Mouse (Mus musculus): Measurements from ENCODE around the gene Rassf5. TPM values are rescaled to one million over a fixed set of nuclear protein-coding genes. Genes with fewer than 3 reads are reported as not detected.

The Rassf5 gene
- polyA plus RNA-seq, 1 experiment from 2014 or later, result 1.9 TPM

GRCm38 (mm10) chr1:131224848-131225471 lies 20.1 kb downstream of the Rassf5 start:
- Histone ChIP-seq H3K4me1 (no peaks in the 10 kb centered on the region), H3K9me3 (no peaks in the 10 kb centered on the region), H3K27me3 (no peaks in the 10 kb centered on the region), H3K4me2 (replicated peaks) (no peak overlapping the region), H3K4me3 (no peak overlapping the region), H3K27ac (no peak overlapping the region), H3K36me3 (no peaks in the 10 kb centered on the region), H3K9ac (no peak overlapping the region)
- WGBS, result 66% methylated on average over 12 of the region's 12 CpGs
- ATAC-seq (ENCODE audit: low FRiP score, low read depth), result peak; percentile 40; the same call in 1 of the 2 replicates

- Histone ChIP-seq H3K4me3 (no peak overlapping the region), H3K27me3 (no peaks in the 10 kb centered on the region), H3K9ac (no peak overlapping the region), H3K36me3 (no peaks in the 10 kb centered on the region), H3K4me2 (replicated peaks) (no peak overlapping the region), H3K4me1 (0 out of 2 replicates have a peak, but pooled peaks cover 3% of the 10 kb centered on the region), H3K27ac (no peak overlapping the region), H3K9me3 (no peaks in the 10 kb centered on the region)
- 92% methylated on average over 2 of the region's 2 CpGs for WGBS
- no peak for ATAC-seq (ENCODE audit: low FRiP score, low read depth)
Measured at GRCm38 (mm10) chr1:131223345-131223744, 21.7 kb downstream of the Rassf5 start.

GRCm38 (mm10) chr1:131221822-131222590 lies 23.1 kb downstream of the Rassf5 start:
- H3K27me3 ChIP-seq, result no peaks in the 10 kb centered on the region
- no peak overlapping the region for H3K4me2 ChIP-seq (replicated peaks)
- H3K4me3 ChIP-seq, result no peak overlapping the region
- H3K4me1 ChIP-seq, result 0 out of 2 replicates have a peak, but pooled peaks cover 3% of the 10 kb centered on the region
- no peak overlapping the region for H3K27ac ChIP-seq
- WGBS, result 81% methylated on average over 13 of the region's 13 CpGs
- no peaks in the 10 kb centered on the region for H3K36me3 ChIP-seq
- no peak for ATAC-seq (ENCODE audit: low FRiP score, low read depth)
- no peaks in the 10 kb centered on the region for H3K9me3 ChIP-seq
- H3K9ac ChIP-seq, result no peak overlapping the region

- Histone ChIP-seq H3K4me3 (no peak overlapping the region), H3K9me3 (no peaks in the 10 kb centered on the region), H3K36me3 (no peaks in the 10 kb centered on the region), H3K9ac (no peak overlapping the region), H3K4me1 (0 out of 2 replicates have a peak, but pooled peaks cover 4% of the 10 kb centered on the region), H3K27me3 (no peaks in the 10 kb centered on the region), H3K4me2 (replicated peaks) (no peak overlapping the region), H3K27ac (no peak overlapping the region)
- no peak for ATAC-seq (ENCODE audit: low FRiP score, low read depth)
- WGBS, result 87% methylated on average over 11 of the region's 11 CpGs
Measured at GRCm38 (mm10) chr1:131218933-131219332, 26.1 kb downstream of the Rassf5 start.

GRCm38 (mm10) chr1:131213361-131213760 lies 31.7 kb downstream of the Rassf5 start:
- 62% methylated on average over 6 of the region's 6 CpGs for WGBS
- no peak overlapping the region for H3K9ac ChIP-seq
- H3K4me2 ChIP-seq (replicated peaks), result no peak overlapping the region
- ATAC-seq (ENCODE audit: low FRiP score, low read depth), result no peak
- H3K9me3 ChIP-seq, result no peaks in the 10 kb centered on the region
- no peak overlapping the region for H3K27ac ChIP-seq
- peaks cover 12% of the 10 kb centered on the region for H3K4me1 ChIP-seq
- no peak overlapping the region for H3K4me3 ChIP-seq
- no peaks in the 10 kb centered on the region for H3K36me3 ChIP-seq
- H3K27me3 ChIP-seq, result no peaks in the 10 kb centered on the region

GRCm38 (mm10) chr1:131212956-131213355 lies 32.1 kb downstream of the Rassf5 start:
- no peak for ATAC-seq (ENCODE audit: low FRiP score, low read depth)
- H3K36me3 ChIP-seq, result no peaks in the 10 kb centered on the region
- H3K9ac ChIP-seq, result no peak overlapping the region
- H3K4me2 ChIP-seq (replicated peaks), result no peak overlapping the region
- peaks cover 12% of the 10 kb centered on the region for H3K4me1 ChIP-seq
- H3K9me3 ChIP-seq, result no peaks in the 10 kb centered on the region
- no peak overlapping the region for H3K27ac ChIP-seq
- WGBS, result 58% methylated on average over 5 of the region's 5 CpGs
- H3K27me3 ChIP-seq, result no peaks in the 10 kb centered on the region
- H3K4me3 ChIP-seq, result no peak overlapping the region

- H3K27ac ChIP-seq, result no peak overlapping the region
- H3K27me3 ChIP-seq, result no peaks in the 10 kb centered on the region
- H3K36me3 ChIP-seq, result no peaks in the 10 kb centered on the region
- H3K9ac ChIP-seq, result no peak overlapping the region
- 79% methylated on average over 1 of the region's 1 CpGs for WGBS
- no peaks in the 10 kb centered on the region for H3K9me3 ChIP-seq
- H3K4me2 ChIP-seq (replicated peaks), result no peak overlapping the region
- no peak overlapping the region for H3K4me3 ChIP-seq
- peaks cover 17% of the 10 kb centered on the region for H3K4me1 ChIP-seq
- ATAC-seq (ENCODE audit: low FRiP score, low read depth), result no peak
Measured at GRCm38 (mm10) chr1:131211655-131212054, 33.4 kb downstream of the Rassf5 start.

- WGBS, result 65% methylated on average over 8 of the region's 8 CpGs
Measured at GRCm38 (mm10) chr1:131209971-131210426, 35.1 kb downstream of the Rassf5 start.

GRCm38 (mm10) chr1:131208800-131209199 lies 36.3 kb downstream of the Rassf5 start:
- Histone ChIP-seq H3K27me3 (no peaks in the 10 kb centered on the region), H3K4me1 (peaks cover 15% of the 10 kb centered on the region), H3K9ac (no peak overlapping the region), H3K27ac (no peak overlapping the region; the same call in 1 of the 2 replicates), H3K36me3 (no peaks in the 10 kb centered on the region), H3K4me3 (no peak overlapping the region), H3K4me2 (replicated peaks) (no peak overlapping the region), H3K9me3 (no peaks in the 10 kb centered on the region)
- 95% methylated on average over 6 of the region's 6 CpGs for WGBS
- no peak for ATAC-seq (ENCODE audit: low FRiP score, low read depth)

More at GRCm38 (mm10) chr1:131209971-131210426, 35.1 kb downstream of the Rassf5 start:
- Histone ChIP-seq H3K9ac (no peak overlapping the region), H3K4me1 (peaks cover 17% of the 10 kb centered on the region), H3K27ac (no peak overlapping the region), H3K9me3 (no peaks in the 10 kb centered on the region), H3K27me3 (no peaks in the 10 kb centered on the region), H3K4me3 (no peak overlapping the region), H3K36me3 (no peaks in the 10 kb centered on the region), H3K4me2 (replicated peaks) (no peak overlapping the region)
- ATAC-seq (ENCODE audit: low FRiP score, low read depth), result no peak

GRCm38 (mm10) chr1:131208081-131208480 lies 37.0 kb downstream of the Rassf5 start:
- Histone ChIP-seq H3K27ac (peak overlapping the region; percentile 10; the same call in 1 of the 2 replicates), H3K4me1 (peaks cover 8% of the 10 kb centered on the region)

GRCm38 (mm10) chr1:131207531-131207930 lies 37.5 kb downstream of the Rassf5 start:
- Histone ChIP-seq H3K9me3 (no peaks in the 10 kb centered on the region), H3K9ac (no peak overlapping the region), H3K36me3 (no peaks in the 10 kb centered on the region), H3K4me1 (peaks cover 4% of the 10 kb centered on the region; the same call in 1 of the 2 replicates), H3K27me3 (no peaks in the 10 kb centered on the region), H3K27ac (peak overlapping the region; percentile 10; the same call in 1 of the 2 replicates), H3K4me2 (replicated peaks) (no peak overlapping the region), H3K4me3 (no peak overlapping the region)
- WGBS, result 6% methylated on average over 5 of the region's 5 CpGs
- peak; percentile 78; the same call in 1 of the 2 replicates for ATAC-seq (ENCODE audit: low FRiP score, low read depth)

More at GRCm38 (mm10) chr1:131208081-131208480, 37.0 kb downstream of the Rassf5 start:
- Histone ChIP-seq H3K4me2 (replicated peaks) (no peak overlapping the region), H3K4me3 (no peak overlapping the region), H3K9me3 (no peaks in the 10 kb centered on the region), H3K9ac (no peak overlapping the region), H3K36me3 (no peaks in the 10 kb centered on the region), H3K27me3 (no peaks in the 10 kb centered on the region)
- ATAC-seq (ENCODE audit: low FRiP score, low read depth), result no peak
- WGBS, result 85% methylated on average over 5 of the region's 5 CpGs

- Histone ChIP-seq H3K27me3 (no peaks in the 10 kb centered on the region), H3K4me3 (no peak overlapping the region), H3K9ac (no peak overlapping the region), H3K27ac (no peak overlapping the region), H3K36me3 (no peaks in the 10 kb centered on the region), H3K4me1 (peaks cover 4% of the 10 kb centered on the region; the same call in 1 of the 2 replicates), H3K9me3 (no peaks in the 10 kb centered on the region), H3K4me2 (replicated peaks) (no peak overlapping the region)
- 85% methylated on average over 5 of the region's 5 CpGs for WGBS
- ATAC-seq (ENCODE audit: low FRiP score, low read depth), result no peak
Measured at GRCm38 (mm10) chr1:131206342-131206741, 38.7 kb downstream of the Rassf5 start.
